Mouse (Mus musculus): ENCODE measurements around the gene Apob. TPM values are rescaled to one million over a fixed set of nuclear protein-coding genes. Genes with fewer than 3 reads are reported as not detected.

The Apob gene
- under 1 TPM; 0.08 to 0.13 TPM for total RNA-seq (2021)

DNA sequence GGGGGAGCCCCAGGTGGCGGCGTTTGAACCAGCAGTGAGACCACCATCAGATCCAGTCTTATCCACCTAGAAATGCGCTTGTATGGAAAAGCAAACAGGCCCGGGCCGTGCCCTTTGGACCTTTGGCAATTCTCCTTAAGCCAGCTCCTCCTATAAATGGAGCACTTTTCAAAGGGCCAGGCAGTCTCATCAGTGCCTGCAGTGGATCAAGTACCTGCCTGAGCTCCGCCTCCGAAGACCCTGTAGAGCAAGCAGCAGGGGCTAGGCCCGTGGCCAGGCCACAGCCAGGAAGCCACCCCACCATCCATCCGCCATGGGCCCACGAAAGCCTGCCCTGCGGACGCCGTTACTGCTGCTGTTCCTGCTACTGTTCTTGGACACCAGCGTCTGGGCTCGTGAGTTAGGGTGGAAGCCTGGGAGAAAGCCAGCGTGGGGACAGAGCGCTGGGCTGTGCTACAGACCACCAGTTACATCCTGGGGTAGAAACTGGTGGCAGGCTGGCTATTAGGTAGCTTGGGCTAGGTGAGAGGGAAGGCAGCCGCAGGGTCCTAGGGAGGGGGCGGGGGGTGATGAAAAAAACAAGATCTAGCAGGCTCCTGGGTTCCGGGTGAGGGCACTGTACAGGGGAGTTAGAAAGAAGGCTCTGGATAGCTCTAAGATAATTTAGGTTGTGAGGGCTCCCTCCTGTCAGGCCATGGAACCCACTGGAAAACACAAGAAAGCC lies at the start of gene Apob:
TSS of gene Apob (plus strand) at position 183 of the 724 bp plus-strand sequence.
- intact Hi-C loops (cut with DNase I) = loop anchor here (1.0 to 10.0 kb wide), 2 partner anchors 107 to 203 kb away; no protein-coding TSS in a partner anchor
- peak in 1 of 2 experiments; percentile 20 for DNase-seq (ENCODE audit: extremely low spot score in 1 of 2, low spot score in 2 of 2)

- intact Hi-C loops (cut with DNase I) = no loop called here
- DNase-seq (ENCODE audit: extremely low spot score in 1 of 2, low spot score in 2 of 2) = no peak
Observed at GRCm38 (mm10) chr12:7932405-7932920, 45.0 kb upstream of the Apob start.

- DNase-seq (ENCODE audit: extremely low spot score in 1 of 2, low spot score in 2 of 2) = no peak
- intact Hi-C loops (cut with DNase I) = no loop called here
Observed at GRCm38 (mm10) chr12:7950098-7950745, 27.2 kb upstream of the Apob start.

GRCm38 (mm10) chr12:7958851-7959250 lies 18.6 kb upstream of the Apob start:
- intact Hi-C loops (cut with DNase I) = no loop called here
- no peak for DNase-seq (ENCODE audit: extremely low spot score in 1 of 2, low spot score in 2 of 2)

DNA sequence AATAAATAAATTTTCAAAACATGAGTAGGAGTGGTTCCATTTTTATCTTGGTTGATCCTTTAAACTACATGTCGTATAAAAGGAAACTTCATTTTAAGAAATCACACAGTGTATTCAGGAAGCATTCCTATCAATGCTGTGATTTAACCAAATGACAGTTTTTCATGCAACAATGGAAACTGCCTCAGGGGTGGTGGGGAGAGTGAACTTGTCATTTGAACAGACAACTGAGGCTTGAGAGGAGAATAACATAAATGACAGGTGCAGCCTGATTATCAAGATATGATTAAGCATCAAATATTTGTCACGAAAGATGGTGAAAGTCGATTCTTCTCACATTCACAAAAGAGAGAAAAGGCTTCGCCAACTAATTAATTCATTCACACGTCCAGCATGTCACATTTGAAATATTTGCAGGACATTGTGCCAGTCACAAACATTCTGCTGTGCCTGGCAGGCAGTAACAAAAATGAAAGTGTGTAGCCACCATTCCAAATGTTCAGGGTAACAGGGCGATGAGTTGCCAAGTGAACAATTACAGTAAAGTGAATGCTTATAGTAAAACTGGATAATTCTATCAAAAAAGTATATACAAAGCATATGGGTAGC lies 18.0 kb upstream of the Apob start:
- DNase-seq (ENCODE audit: extremely low spot score in 1 of 2, low spot score in 2 of 2) = no peak
- intact Hi-C loops (cut with DNase I) = no loop called here

- DNase-seq (ENCODE audit: extremely low spot score in 1 of 2, low spot score in 2 of 2) = no peak
- intact Hi-C loops (cut with DNase I) = no loop called here
Observed at GRCm38 (mm10) chr12:7962314-7962927, 15.0 kb upstream of the Apob start.

GRCm38 (mm10) chr12:7967221-7967620 lies 10.2 kb upstream of the Apob start:
- DNase-seq (ENCODE audit: extremely low spot score in 1 of 2, low spot score in 2 of 2) = no peak
- intact Hi-C loops (cut with DNase I) = no loop called here

DNA sequence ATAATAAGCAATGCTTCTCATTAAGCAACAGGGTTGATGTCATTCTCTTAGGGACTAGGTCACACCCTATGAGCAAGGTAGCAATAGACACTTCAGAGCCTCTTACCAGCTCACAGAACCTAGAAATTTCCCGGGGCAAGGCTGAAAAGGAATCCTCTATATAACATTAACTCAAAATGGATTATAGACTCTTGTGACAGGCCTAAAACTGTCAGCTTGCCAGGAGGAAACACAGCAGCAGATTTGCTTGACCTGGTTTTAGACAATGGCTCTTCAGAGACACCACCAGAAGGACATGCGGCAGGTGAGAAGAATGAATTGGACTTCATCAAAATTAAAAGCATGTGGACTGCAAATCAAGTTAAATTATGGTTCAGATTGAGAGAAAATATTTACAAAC lies 7.1 kb upstream of the Apob start:
- no peak for DNase-seq (ENCODE audit: extremely low spot score in 1 of 2, low spot score in 2 of 2)
- intact Hi-C loops (cut with DNase I) = loop anchor here (10.0 kb wide), 1 partner anchor 196 kb away; no protein-coding TSS in a partner anchor

GRCm38 (mm10) chr12:7970817-7971216 lies 6.6 kb upstream of the Apob start:
- no peak for DNase-seq (ENCODE audit: extremely low spot score in 1 of 2, low spot score in 2 of 2)
- intact Hi-C loops (cut with DNase I) = loop anchor here (10.0 kb wide), 1 partner anchor 196 kb away; no protein-coding TSS in a partner anchor

- no peak for DNase-seq (ENCODE audit: extremely low spot score in 1 of 2, low spot score in 2 of 2)
Observed at GRCm38 (mm10) chr12:7971736-7972135, 5.7 kb upstream of the Apob start.

GRCm38 (mm10) chr12:7973773-7974322 lies 3.6 kb upstream of the Apob start:
- DNase-seq (ENCODE audit: extremely low spot score in 1 of 2, low spot score in 2 of 2) = no peak
- intact Hi-C loops (cut with DNase I) = loop anchor here (10.0 kb wide), 1 partner anchor 199 kb away; no protein-coding TSS in a partner anchor

More at GRCm38 (mm10) chr12:7971736-7972135, 5.7 kb upstream of the Apob start:
- intact Hi-C loops (cut with DNase I) = loop anchor here (10.0 kb wide), 1 partner anchor 197 kb away; no protein-coding TSS in a partner anchor

GRCm38 (mm10) chr12:7978190-7978884 lies 889 bp downstream of the Apob start:
- peak; percentile 59 to 65 for DNase-seq (ENCODE audit: extremely low spot score in 1 of 2, low spot score in 2 of 2)
- intact Hi-C loops (cut with DNase I) = loop anchor here (1.0 to 10.0 kb wide), 2 partner anchors 108 to 204 kb away; no protein-coding TSS in a partner anchor

DNA sequence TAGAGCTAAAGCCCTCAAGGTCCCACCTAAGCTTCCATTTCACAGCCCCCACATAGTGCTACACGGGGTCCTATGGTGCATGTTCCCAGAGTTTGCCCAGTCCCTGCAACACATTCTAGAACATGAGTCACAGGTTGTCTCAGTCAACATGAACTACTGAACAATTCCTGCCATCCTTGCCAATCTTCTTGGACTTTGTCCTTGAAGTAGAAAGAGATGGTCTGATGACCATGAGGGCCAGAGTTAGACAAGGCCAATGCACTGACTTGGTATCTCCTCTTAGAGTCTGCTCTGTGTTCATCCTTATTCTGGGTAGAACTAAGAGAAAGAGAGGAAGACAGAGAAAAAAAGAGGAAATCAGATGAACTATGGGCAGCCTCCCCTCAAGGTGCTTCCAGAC lies 7.0 kb downstream of the Apob start:
- no peak for DNase-seq (ENCODE audit: extremely low spot score in 1 of 2, low spot score in 2 of 2)
- intact Hi-C loops (cut with DNase I) = no loop called here

GRCm38 (mm10) chr12:7990804-7991203 lies 13.4 kb downstream of the Apob start:
- DNase-seq (ENCODE audit: extremely low spot score in 1 of 2, low spot score in 2 of 2) = no peak
- intact Hi-C loops (cut with DNase I) = loop anchor here (5.0 kb wide), 1 partner anchor 316 kb away; no protein-coding TSS in a partner anchor

DNA sequence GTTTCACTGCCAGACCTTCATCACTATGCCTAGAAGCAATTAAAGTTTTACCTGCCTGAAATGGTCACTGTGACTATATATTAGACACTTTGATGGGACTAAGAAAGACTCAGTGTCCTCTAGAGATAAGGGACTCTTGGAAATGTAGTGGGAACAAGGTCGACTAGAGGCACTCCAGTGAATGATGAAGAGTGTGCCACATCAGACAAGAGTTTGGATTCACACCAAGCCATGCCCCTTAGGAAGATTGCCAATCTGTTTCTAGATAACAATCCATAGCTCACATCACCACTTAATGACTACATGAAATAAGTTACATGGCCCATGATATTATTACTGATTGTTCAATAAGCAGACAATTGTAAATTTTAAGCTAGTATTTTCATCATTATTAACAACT lies 14.1 kb downstream of the Apob start:
- DNase-seq (ENCODE audit: extremely low spot score in 1 of 2, low spot score in 2 of 2) = no peak
- intact Hi-C loops (cut with DNase I) = loop anchor here (5.0 kb wide), 1 partner anchor 316 kb away; no protein-coding TSS in a partner anchor

DNA sequence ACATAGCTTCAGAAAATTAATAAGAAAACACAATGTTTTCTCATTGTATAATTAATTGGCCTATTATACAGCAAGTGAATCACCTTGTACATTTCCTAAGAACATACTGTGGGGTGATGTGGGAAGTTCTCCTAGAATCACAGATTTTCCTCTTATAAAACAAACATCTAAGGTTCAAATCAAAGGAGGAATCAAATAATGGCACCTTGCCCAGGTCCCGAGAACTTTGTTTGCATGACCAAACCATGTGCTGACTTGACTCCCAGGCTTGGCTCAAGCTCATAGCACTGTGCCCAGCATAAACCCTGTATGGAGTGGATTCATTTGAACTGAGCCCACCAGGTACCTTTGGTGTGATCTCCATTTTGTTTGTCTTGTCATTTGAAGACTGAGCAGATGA lies 43.5 kb downstream of the Apob start:
- intact Hi-C loops (cut with DNase I) = no loop called here
- no peak for DNase-seq (ENCODE audit: extremely low spot score in 1 of 2, low spot score in 2 of 2)

- no peak for DNase-seq (ENCODE audit: extremely low spot score in 1 of 2, low spot score in 2 of 2)
- intact Hi-C loops (cut with DNase I) = no loop called here
Observed at GRCm38 (mm10) chr12:8029520-8029919, 52.1 kb downstream of the Apob start.

- intact Hi-C loops (cut with DNase I) = no loop called here
- DNase-seq (ENCODE audit: extremely low spot score in 1 of 2, low spot score in 2 of 2) = no peak
Observed at GRCm38 (mm10) chr12:8030057-8030456, 52.6 kb downstream of the Apob start.
